Mouse (Mus musculus) heart, embryonic 14.5 days (tissue): ENCODE results near the gene Tmprss5. TPM values are rescaled to one million over a fixed set of nuclear protein-coding genes. Genes with fewer than 3 reads are reported as not detected.

Experiments
- ATAC-seq: fragments of 200-750 bp; cut with Nextera tagmentation; 2 replicates; pipeline ENCODE4 v1.8.0; 2017; ENCODE audit warnings: low read depth, moderate TSS enrichment; ENCODE audit not compliant: insufficient number of reproducible peaks, insufficient read depth, low FRiP score
- H3K27ac ChIP-seq, 2 experiments: fragments of 200-500 bp in 1 of 2; fragments of 300-500 bp in 1 of 2; sonication (generic) in 1 of 2; replicated peaks in 1 of 2; 2 replicates each; pipeline ENCODE4 v1.5.1; 2012 to 2014; ENCODE audit warnings: low read depth in 2 of 2, low read length in 2 of 2, control low read depth in 1 of 2, mild to moderate bottlenecking in 1 of 2, mixed read lengths in 1 of 2; ENCODE audit not compliant: control insufficient read depth in 1 of 2, insufficient read depth in 1 of 2
- H3K27me3 ChIP-seq: fragments of 300-500 bp; sonication (generic); 2 replicates; pipeline ENCODE4 v1.6.1; 2014; ENCODE audit warnings: mild to moderate bottlenecking, low read length, control low read depth; ENCODE audit not compliant: control insufficient read depth, insufficient read depth
- H3K36me3 ChIP-seq: fragments of 300-500 bp; sonication (generic); 2 replicates; pipeline ENCODE4 v1.6.1; 2014; ENCODE audit warnings: mild to moderate bottlenecking, control low read depth, low read length, mixed read lengths; ENCODE audit not compliant: control insufficient read depth, insufficient read depth
- H3K4me1 ChIP-seq, 2 experiments: fragments of 200-500 bp in 1 of 2; fragments of 300-500 bp in 1 of 2; sonication (generic) in 1 of 2; 2 replicates each; pipeline ENCODE4 v1.6.1; 2012 to 2014; ENCODE audit warnings: low read length in 2 of 2, control low read depth in 1 of 2, mixed read lengths in 1 of 2; ENCODE audit not compliant: control insufficient read depth in 2 of 2, insufficient read depth in 2 of 2
- H3K4me2 ChIP-seq: fragments of 300-500 bp; sonication (generic); 2 replicates; pipeline ENCODE4 v1.6.1; 2014; ENCODE audit warnings: mild to moderate bottlenecking, low read length
- H3K4me3 ChIP-seq, 2 experiments: fragments of 200-500 bp in 1 of 2; fragments of 300-500 bp in 1 of 2; sonication (generic) in 1 of 2; 2 replicates each; pipeline ENCODE4 v1.5.1; 2012 to 2014; ENCODE audit warnings: low read length in 2 of 2, mild to moderate bottlenecking in 2 of 2, control low read depth in 1 of 2, low read depth in 1 of 2, moderate library complexity in 1 of 2; ENCODE audit not compliant: control insufficient read depth in 1 of 2, insufficient read depth in 1 of 2
- H3K9ac ChIP-seq: fragments of 300-500 bp; sonication (generic); 2 replicates; pipeline ENCODE4 v1.6.1; 2014; ENCODE audit warnings: mild to moderate bottlenecking, low read length
- H3K9me3 ChIP-seq: fragments of 300-500 bp; sonication (generic); 2 replicates; pipeline ENCODE4 v1.6.1; 2016; ENCODE audit warnings: low read length, control low read depth; ENCODE audit not compliant: control insufficient read depth
- WGBS: fragments of 180-500 bp; shearing (Covaris S2); extraction: QIAGEN DNeasy Blood & Tissue Kit; methylation state at CpG from one replicate; pipeline ENCODE4 v1.1.7; 2014; 5-methylcytosine and 5-hydroxymethylcytosine counted together
- polyA plus RNA-seq: library from polyadenylated mRNA; unstranded; fragments of >200 nt; fragmentation: Nextera tagmentation; extraction: Ambion mirVana; gene quantifications from 2 replicates; pipeline ENCODE4 v1.2.1, GENCODE M21; 2014

Tmprss5 gene
- polyA plus RNA-seq, result 0.20 TPM in 1 of 2 replicates, not detected in the other

DNA sequence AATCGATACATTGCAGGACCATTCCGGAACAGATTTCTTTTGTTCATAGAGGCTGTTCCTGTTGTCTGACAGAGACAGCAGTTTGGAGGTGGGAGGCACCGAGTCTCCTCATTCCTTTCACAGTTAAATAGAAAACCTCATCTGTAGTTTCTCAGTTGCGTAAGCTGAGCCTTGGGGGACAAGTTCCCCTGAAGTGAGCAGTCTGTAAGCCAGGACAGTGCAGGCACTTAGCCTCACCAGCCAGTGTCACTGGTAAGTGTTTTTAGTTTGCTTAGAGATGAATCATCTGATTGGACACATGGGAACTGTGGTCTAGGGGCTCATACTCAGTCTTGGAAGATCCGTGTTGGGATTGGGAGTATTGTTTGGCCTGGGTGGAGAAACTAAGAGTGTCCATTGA, at the start of gene Tmprss5:
Gene Tmprss5 (plus strand): TSS at position 154 of the 400 bp plus-strand sequence.
- 68% methylated on average over 5 of the region's 5 CpGs for WGBS
- no peaks in the 10 kb centered on the region for H3K9me3 ChIP-seq
- H3K4me2 ChIP-seq, result no peak within 1 kb of the TSS
- H3K4me1 ChIP-seq, result no peaks in the 10 kb centered on the region
- ATAC-seq, result no peak
- H3K27me3 ChIP-seq, result no peaks in the 10 kb centered on the region
- H3K27ac ChIP-seq, result no peak within 1 kb of the TSS
- no peak within 1 kb of the TSS for H3K9ac ChIP-seq
- peaks cover 48% of the 10 kb centered on the region for H3K36me3 ChIP-seq
- no peak within 1 kb of the TSS for H3K4me3 ChIP-seq

DNA sequence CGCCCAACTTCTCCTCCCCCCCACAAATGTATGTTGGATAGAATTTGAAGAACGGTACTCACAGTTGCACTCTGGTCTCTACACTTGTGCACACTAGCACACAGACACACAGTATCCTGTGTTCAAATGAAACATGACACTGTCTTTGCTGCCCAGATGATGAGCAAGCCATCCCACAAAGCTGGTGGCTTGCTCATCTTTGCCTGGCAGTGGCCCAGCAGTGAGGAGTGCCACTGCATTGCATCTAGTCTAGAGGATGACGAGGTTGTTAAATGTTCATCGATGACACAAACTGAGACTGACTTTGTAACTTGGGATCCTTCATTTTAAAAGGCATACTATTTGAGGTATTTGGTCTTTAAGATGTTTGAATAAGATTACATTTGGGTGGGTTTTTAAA, 46.3 kb upstream of the Tmprss5 start:
- H3K4me2 ChIP-seq, result no peak overlapping the region
- no peak overlapping the region for H3K4me3 ChIP-seq
- no peak overlapping the region for H3K27ac ChIP-seq
- peaks cover 100% of the 10 kb centered on the region for H3K36me3 ChIP-seq
- H3K27me3 ChIP-seq, result no peaks in the 10 kb centered on the region
- H3K9ac ChIP-seq, result no peak overlapping the region
- no peak for ATAC-seq
- H3K9me3 ChIP-seq, result no peaks in the 10 kb centered on the region
- 94% methylated on average over 4 of the region's 4 CpGs for WGBS
- no peaks in the 10 kb centered on the region for H3K4me1 ChIP-seq

DNA sequence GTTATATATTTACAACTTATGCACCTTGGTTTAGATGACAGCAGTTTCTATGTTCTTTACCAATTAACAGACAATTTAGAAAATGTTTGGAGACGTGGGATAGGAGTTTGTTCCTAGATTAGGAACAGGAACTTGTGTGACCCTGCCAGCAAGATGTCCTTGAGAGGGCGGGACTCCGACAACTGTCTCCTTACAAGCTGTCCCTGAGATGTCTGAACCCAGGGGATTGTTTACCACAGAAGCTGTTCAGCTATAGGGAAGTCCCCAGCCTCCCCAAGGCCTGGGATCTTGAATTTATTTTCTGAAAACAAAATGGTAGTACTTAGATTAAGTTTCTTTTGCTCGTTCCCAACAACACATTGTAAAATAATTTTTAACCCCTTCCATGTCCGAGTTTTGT, 30.2 kb upstream of the Tmprss5 start:
- Histone ChIP-seq H3K9me3 (no peaks in the 10 kb centered on the region), H3K27ac (no peak overlapping the region), H3K4me1 (no peaks in the 10 kb centered on the region), H3K9ac (no peak overlapping the region), H3K27me3 (no peaks in the 10 kb centered on the region), H3K4me3 (no peak overlapping the region), H3K36me3 (no peaks in the 10 kb centered on the region), H3K4me2 (no peak overlapping the region)
- 55% methylated on average over 5 of the region's 5 CpGs for WGBS
- no peak for ATAC-seq

DNA sequence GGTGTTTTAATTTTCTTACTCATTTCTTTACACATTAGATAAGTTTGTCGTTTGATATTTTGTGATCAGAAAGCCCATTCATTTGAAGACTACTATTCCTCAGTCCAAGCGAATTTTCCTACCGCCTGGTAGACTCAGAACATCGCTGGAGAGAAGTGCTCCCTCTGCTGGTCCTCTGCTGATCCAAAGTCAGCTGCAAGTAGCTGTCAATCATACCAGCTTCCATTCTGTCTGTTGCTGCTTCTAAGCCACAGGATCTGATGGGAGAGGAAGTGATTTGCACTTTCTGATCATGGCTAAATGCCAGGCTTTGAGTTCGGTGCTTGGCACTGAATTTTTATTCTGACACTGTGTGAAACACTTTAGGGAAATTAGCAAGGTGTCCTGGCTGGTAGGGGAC, 29.7 kb upstream of the Tmprss5 start:
- Histone ChIP-seq H3K4me3 (no peak overlapping the region), H3K9me3 (no peaks in the 10 kb centered on the region), H3K9ac (no peak overlapping the region), H3K27me3 (no peaks in the 10 kb centered on the region), H3K4me2 (no peak overlapping the region), H3K36me3 (no peaks in the 10 kb centered on the region), H3K27ac (no peak overlapping the region), H3K4me1 (peaks cover 1 to 3% of the 10 kb centered on the region in 2 experiments; a peak in 2 of 4 replicates)
- ATAC-seq, result no peak
- 11% methylated on average over 5 of the region's 5 CpGs for WGBS

DNA sequence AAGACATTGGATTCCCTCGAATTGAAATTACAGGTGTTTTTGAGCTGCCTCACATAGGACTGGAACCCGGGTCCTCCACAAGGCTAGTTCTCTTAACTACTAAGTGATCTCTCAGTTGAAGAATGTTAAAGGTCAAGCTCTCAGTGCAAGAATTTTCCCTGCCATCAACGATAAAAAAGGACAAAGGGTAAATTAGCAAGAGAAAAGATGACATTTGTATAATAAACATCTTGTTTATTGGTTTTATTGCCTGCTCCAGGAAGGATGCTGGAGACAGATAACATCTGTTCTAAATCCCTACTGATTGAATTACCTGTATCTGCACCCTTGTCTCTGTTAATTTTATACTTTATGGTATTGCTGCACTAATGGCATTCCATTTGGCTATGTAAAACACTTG, 27.0 kb upstream of the Tmprss5 start:
- 83% methylated on average over 3 of the region's 3 CpGs for WGBS
- Histone ChIP-seq H3K36me3 (peaks cover 12% of the 10 kb centered on the region), H3K27me3 (no peaks in the 10 kb centered on the region), H3K4me1 (peaks cover 5 to 16% of the 10 kb centered on the region in 2 experiments), H3K27ac (no peak overlapping the region), H3K9ac (no peak overlapping the region), H3K4me3 (no peak overlapping the region), H3K4me2 (no peak overlapping the region), H3K9me3 (no peaks in the 10 kb centered on the region)
- no peak for ATAC-seq

DNA sequence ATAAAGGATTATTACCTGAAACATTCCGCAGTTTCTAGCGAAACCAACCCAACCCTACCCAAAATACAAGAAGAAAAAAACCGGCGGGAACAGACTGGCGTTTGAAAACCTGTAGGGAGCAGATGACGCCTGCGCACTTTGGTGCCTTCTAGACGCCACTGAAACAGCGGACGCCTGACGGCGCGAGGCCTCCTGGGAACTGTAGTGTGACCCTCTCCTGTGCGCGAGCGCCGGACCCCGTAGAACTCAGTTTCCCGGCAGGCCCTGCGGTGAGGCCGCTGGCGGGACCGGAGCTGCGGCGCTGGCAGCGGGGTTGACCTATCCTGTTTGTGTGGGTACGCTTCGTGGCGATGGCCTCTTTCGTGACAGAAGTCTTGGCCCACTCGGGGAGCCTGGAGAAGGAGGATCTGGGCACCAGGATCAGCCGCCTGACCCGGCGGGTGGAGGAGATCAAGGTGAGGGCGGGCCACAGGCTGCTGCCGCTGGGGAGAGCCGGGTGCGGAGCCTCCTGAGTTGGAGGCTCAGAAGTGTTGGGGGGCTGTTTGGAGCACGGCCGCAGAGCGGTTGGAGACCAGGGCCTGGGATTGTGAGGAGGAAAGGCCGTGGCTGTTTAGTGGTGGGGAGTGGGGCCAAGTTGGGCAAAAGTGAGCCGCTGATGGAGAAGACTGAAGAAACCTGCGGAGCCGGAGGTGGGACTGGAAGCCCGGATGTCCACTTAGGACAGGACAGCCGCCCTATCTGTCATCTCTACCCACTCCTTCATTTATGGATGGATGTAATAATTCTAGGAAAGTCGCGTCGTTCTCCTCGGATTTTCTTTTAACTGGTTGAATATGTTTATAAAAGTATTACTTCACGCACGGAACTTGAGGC, 25.5 kb upstream of the Tmprss5 start, which contains the start of gene Zw10:
Gene Zw10 (plus strand): TSS at position 281 of the 873 bp plus-strand sequence.
- Histone ChIP-seq H3K27ac (peak within 1 kb of the TSS; percentile 63 to 74; a peak in 3 of 4 replicates), H3K27me3 (no peaks in the 10 kb centered on the region), H3K9me3 (no peaks in the 10 kb centered on the region), H3K4me2 (peak within 1 kb of the TSS; percentile 80), H3K4me1 (peaks cover 5 to 16% of the 10 kb centered on the region in 2 experiments), H3K4me3 (peak within 1 kb of the TSS; percentile 89 to 91), H3K36me3 (peaks cover 23% of the 10 kb centered on the region), H3K9ac (peak within 1 kb of the TSS; percentile 93)
- peak; percentile 98 for ATAC-seq
- under 1% methylated on average over 53 of the region's 53 CpGs for WGBS

DNA sequence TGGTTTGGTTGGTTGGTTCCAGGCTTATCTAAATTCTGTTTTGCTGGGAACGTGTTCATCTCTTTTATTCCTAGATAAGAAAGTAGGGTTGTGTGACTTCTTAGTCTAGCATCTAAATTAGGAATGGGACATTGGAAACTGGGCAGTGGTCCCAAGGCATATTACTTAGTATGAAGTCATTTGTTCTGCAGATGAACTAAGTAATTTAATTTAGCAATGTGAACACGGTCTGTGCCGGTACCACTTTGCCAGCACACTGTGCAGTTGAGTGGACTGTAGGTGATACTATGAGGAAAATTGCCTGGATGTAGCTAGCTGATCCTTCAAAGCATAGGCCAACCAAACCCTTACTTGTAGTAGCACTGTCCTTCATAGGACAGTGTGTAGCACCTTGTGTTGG, 4.2 kb upstream of the Tmprss5 start:
- 65% methylated on average over 3 of the region's 3 CpGs for WGBS
- no peak overlapping the region for H3K4me3 ChIP-seq
- no peak for ATAC-seq
- H3K4me1 ChIP-seq, result no peaks in the 10 kb centered on the region
- no peaks in the 10 kb centered on the region for H3K27me3 ChIP-seq
- no peaks in the 10 kb centered on the region for H3K9me3 ChIP-seq
- no peak overlapping the region for H3K9ac ChIP-seq
- H3K4me2 ChIP-seq, result no peak overlapping the region
- H3K27ac ChIP-seq, result no peak overlapping the region
- H3K36me3 ChIP-seq, result peaks cover 87% of the 10 kb centered on the region
